Mouse (Mus musculus) embryo, embryonic 9.5 days (tissue): ENCODE results near the gene Clasp1.

Experiments used
- DNase-seq: peaks from one replicate; pipeline ENCODE4 v3.0.0-alpha.2; 2017; ENCODE audit errors: extremely low spot score

The Clasp1 gene

DNA sequence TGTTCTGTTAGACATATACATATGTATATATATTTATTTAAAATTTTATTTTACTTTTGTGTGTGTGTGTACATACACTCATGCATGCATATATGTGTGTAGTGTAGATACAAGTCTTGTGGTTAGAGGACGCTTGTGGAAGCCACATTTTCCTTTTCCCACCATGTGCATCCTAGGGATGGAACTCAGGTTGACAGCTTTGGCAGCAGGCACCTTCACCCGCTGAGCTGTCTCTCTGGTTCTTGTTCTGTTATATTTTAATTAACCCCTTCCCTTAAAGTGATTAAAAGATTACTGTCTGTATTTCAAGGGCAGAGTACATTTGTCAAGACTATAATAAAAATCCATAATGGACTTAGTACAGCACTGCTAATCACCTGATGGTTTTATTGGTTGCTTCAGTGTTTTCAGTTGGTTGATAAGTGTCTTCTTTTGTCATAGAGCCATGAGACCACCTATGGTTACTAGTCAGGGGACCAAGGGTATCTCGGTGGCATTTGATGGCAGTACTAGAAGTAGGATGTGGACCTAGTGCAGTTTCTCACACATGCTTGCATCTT is 62.1 kb downstream of the Clasp1 start:
- no peak for DNase-seq

DNA sequence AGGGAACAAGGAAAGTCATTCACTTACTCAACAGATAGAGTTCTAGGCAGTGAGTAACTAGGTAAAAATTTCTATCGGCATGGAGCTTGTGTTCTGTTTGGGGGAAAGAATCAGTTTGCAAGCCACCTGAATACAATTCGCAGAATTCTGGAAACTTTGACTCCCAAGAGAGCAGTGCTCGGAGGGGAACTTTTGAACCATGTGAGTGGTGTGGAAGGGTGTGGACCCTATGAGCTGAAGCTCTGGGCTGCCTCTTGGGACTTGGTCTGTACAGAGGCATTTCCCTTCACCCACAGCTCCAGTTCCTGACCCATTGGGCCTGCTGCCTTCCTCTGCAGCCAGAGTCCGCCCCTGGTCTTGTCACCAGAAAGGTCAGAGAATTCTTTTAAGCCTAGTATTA is 64.7 kb downstream of the Clasp1 start:
- no peak for DNase-seq

DNA sequence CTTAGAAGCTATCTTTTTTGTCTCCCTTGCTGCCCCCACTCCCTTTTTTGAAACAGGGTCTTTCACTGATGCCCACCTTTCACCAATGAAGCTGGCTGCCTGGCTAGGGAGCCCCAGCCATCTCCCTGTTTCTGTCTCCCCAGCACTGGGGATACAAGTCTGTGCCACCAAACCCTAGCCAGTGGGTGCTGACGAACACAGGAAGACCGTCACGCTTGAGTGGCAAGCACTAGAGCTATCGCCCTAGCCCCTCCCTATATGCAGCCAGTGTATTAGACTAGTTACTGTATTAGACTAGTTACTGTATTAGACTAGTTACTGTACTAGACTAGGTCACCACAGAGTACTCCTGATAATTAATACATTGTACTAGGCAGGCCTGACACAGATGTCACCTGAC is 66.0 kb downstream of the Clasp1 start:
- no peak for DNase-seq

DNA sequence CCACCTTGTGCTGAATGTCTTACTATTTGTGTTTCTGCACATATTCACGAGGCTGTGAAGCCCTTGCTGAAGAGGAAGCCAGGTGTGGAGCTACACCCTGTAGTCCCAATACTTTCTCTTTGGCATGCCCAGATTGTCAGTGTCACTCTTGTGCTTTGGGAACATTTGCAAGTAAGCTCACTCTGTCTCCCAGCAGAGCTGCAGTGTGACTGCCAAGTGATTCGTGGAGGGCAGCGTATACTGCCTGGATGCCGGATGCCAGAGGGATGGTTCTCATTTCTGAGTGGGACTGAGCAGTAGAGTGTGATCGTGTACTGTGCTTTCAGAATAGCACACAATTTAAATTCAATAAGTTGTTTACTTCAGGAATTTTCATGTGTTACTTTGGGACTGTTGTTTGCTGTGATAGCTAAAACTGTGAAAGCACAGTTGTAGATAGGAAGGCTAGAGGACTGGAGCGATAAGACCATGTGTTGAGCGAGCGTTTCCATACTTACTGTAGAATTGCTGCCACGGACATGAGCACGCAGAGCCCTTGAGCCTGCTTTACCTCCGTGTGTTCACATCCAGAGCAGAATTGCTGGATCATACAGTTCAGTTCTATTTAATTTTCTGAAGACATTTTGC is 68.5 kb downstream of the Clasp1 start:
- DNase-seq: no peak

DNA sequence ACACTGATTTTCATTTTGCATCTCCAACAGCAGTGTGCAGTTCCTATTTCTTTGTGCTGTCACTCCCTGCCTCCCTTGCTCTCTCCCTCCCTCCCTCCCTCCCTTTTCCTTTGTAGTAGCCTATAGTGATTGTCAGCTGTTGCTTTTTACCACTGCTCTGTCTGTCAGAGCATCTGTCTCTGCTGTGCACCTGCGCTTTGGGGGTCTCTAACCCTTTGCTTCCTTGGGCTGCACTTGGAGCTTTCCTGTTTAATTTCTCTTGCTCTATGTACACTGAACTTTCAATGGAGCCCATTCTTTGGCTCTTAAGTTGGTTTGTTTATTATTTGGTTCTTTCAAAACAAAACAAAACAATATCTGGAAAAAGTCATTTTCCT is 69.0 kb downstream of the Clasp1 start:
- DNase-seq: no peak

DNA sequence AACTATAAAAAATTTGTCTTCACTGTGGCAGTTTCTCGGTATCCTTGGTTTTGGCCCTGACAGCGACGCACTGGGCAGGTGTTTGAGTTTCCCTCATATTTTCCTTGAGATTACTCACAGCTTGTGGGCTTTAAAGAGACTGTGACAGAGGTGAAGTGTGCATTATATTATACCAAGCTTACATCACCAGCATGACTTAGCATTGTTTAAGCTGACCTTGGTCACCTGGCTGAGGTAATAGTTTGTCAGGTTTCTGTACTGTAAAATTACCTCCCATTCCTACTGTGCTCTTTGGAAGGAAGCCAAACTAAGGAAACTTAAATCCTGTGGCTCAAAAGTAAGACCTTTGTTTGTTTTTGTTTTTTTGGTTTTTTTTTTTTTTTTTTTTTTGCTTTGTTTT is 69.4 kb downstream of the Clasp1 start:
- no peak for DNase-seq

DNA sequence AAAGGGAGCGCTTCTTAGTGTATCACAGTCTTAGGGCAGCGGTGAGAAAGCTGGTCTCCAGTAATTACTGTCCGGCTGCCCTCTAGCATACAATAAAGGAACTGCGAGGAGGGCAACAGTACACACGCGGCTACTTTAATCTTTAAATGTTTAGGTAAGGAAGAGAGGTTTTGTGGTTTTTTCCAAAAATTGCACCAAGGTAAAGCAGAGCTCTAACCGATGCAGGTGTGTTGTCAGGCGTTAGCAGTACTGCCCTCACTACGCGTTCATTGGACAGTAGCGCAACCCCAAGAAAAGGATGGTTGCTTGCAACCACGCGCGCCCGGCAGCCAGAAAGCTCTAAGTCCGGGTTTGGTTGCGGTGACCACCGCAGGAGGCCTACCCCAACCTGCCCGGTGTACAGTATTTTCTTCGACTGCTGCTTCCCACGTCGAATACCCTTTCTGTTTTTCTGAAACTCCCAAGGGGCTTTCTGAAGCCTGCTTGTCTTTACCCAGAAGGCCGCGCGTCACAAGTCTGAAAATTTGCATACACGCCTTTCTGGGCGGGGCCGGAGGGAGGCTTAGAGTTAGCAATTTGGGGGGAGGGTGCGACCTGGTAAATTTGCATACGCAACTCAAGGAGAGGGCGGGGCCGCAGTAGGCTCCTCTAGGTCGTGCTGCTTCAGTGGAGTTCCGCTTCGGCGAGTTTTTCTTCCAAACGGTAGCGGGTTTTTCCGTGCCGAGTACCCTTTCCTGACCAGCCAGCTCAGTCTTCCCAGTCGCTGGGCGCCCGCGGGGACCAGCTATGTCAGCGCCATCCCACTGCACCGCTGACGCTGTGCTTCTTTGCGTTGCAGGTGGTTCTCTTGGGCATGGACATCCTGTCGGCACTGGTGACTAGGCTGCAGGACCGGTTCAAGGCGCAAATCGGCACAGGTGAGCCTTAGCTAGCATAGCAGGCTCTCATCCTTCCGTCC is 70.4 kb downstream of the Clasp1 start:
- peak; percentile 93 for DNase-seq

DNA sequence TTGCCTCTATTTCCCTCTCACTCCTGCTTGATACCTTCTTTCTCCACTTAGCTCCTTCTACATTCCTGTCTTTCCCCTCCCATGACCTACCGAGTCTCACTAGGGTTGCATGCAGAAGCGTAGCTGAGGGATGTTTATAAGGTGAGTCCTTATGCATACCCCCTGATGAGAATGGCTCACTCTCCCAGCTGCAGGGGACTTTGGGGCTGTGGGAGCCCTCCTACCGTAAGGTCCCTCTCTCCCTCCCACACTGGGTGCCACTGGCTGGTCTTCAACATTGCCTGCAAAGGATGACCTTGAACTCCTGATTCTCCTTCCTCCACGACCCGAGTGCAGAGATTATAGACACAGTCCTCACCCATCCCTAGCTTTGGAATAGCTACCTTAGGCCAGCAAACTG is 71.9 kb downstream of the Clasp1 start:
- DNase-seq: no peak

DNA sequence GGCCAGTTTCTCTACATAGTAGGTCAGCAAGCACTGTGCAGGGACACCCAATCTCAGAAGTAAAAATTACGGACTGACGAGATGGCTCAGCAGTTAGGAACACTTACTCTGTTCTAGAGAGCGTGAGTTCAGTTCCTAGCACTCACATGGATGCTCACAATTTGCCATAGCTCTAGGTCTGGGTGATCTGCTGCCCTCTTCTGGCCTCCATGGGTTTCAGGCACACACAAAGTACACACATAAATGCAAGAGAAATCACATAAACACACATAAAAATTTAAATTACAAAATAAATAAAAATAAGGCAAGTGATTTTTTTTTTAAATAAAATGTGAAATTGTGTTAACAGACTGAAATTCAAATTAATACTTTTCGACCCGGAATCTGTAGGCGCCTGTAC is 77.2 kb downstream of the Clasp1 start:
- DNase-seq: no peak

GRCm38 (mm10) chr1:118472386-118472785 is 83.5 kb downstream of the Clasp1 start:
- DNase-seq: no peak

GRCm38 (mm10) chr1:118476919-118477318 is 88.1 kb downstream of the Clasp1 start:
- peak; percentile 14 for DNase-seq

DNA sequence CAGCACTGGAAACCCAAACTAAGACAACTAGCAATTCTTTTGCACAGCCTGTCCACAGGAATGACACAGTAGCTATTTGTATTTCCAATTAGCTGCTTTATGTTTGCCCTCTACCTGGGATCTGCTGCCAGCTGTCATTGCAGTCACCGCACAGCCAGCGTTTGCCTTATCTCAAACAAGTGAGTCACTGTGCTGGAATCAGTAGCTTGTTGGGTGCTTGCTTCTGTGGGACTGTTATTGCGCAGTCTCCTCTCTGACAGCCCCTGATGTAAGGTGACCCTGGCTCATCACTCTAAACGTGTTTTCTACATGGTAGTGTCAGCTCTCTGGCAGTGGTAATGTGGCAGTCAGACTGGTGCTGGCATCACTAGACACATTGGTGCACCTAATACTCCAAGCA is 90.4 kb downstream of the Clasp1 start:
- no peak for DNase-seq

DNA sequence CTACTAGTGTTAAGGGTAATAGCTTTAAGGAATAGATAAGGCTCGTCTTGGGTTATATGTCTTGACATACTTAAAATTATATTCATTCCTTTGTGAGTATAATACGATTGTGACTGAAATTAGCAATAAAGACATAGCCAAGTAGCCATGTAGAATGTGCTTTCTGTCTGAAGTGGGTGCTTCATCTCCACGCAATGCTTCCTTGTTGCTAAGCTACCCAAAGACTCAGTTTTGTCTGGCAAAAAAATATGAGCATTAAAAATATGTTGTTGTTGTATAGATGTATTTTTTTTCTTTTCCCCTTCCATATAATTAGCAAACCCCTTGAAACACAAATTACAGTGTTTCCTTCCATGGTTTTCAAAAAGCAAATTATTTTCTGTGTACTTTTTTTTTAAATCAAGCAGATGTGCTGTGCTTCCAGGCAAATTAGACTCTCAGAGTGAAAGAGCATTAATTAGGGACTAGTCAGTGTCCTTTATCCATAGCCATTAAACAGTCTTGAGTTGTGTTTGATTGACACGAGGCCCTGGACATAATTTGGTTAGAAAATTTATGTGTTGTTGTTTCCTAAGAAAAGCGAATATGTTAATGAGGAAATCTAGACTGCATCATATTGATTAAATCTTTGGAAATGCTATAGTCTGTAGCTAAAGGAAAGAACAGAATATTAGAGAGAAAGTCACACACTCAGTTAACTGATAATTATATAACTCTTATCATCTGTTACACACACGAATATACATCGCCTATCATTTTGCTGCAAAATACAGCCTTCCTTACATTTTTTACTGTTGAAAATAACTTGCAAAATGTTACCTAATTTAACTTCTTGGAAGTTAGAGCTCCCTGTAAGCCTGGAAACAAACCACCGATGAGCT is 91.9 kb downstream of the Clasp1 start:
- no peak for DNase-seq

DNA sequence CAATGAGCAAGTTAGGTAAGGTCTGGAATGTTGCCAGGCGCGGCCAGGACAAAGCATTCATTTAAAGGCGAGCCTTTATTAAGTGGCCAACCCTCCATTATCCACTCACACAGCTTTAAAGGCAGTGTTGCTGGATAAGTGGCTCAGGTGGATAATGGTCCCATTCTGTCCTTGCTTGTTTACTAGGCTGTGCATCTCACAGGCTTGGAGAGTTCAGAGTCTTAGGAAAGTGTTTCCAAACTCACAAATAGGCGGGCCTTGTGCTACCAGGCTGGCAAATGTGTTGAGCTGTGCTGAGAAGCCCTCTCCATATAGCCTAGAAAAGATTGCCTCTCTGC is 92.5 kb downstream of the Clasp1 start:
- DNase-seq: no peak

DNA sequence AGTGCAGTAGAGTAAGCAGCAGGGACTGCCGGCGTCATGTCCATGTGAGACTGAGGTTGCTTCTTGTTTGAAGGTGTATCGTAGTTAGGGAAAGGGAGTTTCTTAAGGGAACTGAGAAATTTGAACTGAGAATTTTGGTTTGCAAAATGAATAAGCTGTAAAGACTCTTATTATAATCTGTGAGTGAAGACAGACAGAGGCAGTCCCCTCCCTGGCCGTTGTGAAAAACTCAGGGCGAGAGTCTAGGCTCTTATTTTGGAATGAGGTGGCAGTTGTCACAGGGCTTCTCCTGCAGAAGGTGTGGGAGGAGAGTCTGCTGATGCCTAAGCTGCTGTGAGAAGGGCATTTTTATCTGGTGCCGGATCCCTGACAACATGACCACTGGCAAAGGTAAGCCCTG is 92.8 kb downstream of the Clasp1 start:
- DNase-seq: no peak

DNA sequence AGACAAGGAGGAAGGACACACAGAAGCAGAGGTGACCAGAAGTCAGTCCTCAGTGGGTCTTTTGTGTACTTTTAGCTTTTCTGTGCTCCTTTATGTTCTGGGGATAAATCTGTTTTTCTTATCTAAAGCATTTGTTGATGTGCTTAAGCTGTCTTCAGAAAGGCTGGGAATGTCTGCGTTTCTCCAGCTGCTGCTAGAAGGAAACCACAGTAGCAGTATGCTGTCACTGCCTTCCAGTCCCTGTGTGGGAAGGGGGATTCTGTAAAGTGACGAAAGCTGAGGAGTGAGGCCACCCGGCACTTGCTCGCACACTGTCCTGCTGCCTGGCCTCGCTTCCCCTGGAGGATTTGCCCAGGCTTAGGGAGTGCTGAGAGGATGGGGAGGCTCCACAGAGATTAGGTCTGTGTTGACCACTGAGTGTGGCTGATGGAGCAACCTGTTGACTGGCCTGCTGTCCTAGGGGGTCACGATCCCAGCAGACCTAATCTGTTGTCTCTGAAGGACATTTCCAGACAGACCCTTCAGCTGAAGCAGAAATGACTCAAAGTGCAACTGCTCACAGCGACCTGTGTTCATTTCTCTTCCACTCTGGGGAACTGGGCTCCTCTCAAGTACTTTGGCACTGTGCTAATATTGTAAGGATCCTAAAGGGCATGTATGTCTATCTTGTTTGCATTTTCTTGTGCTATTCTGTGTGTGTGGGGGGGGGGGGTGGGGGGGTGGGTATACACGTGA is 93.6 kb downstream of the Clasp1 start:
- DNase-seq: no peak

DNA sequence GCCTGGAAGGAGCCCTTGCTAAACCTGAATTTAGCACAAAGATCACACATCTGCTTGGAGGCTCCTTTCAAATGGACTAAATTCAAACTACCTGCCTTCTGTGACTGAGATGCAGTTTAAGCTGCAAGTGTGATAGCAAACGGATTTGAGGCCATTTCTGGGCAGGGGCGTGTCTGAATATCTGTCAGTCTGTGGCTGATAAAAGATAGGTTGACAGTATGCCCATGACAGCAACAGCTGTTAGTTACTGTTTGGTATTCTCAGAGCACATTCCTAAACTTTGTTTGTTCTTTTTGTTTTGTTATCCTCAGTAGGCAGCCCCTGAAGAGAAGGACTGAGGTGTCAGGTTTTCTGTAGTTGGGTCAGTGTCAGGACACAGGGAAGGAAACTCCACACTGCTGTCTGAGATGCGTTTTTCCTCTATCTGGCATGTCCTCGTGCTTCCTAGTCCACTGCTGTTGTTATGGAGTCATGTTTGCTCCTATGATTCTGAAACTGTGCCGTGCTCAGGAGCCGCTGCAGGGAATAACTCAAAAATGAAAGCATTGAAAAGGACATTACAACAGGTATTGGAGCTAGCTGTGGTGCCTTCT is 94.7 kb downstream of the Clasp1 start:
- DNase-seq: no peak

- DNase-seq: no peak
These were observed 96.7 kb downstream of the Clasp1 start for GRCm38 (mm10) chr1:118485572-118485971.

DNA sequence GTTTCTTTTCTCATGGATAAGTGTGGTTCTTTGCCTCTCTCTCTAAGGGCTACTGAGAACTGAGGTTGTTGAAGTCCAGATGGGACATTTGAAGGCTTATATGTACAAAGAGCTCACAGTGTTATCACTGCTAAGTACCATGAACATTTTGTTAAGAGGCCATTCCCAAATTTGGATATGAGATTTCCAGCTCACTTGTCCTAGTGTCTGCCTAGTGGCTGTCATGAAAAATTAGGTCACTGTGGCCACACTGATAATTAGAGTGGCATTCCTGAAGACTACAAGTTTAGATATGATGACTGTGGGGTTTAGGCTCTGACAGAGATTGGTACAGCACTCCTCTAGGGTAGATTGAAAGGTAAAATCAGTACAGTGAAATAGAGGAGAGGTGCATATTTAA is 97.2 kb downstream of the Clasp1 start:
- DNase-seq: no peak

GRCm38 (mm10) chr1:118492811-118493210 is 104.0 kb downstream of the Clasp1 start:
- no peak for DNase-seq

GRCm38 (mm10) chr1:118494551-118494950 is 105.7 kb downstream of the Clasp1 start:
- no peak for DNase-seq
